Mouse (Mus musculus): ENCODE measurements at regions not wholly inside any gene's neighbourhood (a gene's known extent, or its start where the extent isn't known, plus 50 kb on each side); places are given as distances from the start of the nearest gene placed in this dataset.

DNA sequence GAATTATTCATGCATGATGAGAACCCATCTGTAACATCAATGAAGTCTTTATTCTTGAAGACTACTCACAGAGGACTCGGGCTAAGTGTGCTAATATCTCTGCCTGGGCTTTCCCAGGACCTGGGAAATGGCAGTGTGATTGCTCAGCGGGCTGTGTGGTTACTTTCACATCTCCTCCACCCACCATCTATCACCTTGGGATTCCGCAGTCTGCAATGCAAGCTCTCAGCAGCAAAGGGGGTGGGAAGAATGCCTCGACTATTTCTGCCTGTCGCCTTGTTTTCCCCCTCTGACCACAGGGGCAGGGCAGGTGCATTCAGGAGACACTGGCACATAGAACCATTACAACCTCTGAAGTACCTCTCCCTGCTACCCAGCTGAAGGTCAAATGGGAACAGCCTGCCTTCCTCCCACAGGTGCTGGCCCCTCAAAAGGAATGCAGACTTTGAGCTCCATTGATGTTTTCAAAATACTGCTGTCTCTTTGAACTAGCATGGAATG, 319.9 kb downstream of the Sox4 start:
- H3K36me3 ChIP-seq (ENCODE audit: control insufficient read depth, insufficient read depth, low read length), result no peaks in the 10 kb centered on the region
- no peak overlapping the region for H3K9ac ChIP-seq (ENCODE audit: low read depth, low read length)
- H3K4me1 ChIP-seq (ENCODE audit: control insufficient read depth, insufficient read depth, low read length), result peaks cover 4% of the 10 kb centered on the region; the same call in 1 of the 2 replicates
- H3K79me2 ChIP-seq (ENCODE audit: control insufficient read depth, insufficient read depth, low read length), result no peaks in the 10 kb centered on the region
- no peak for DNase-seq (ENCODE audit: extremely low read depth, low read depth, low spot score)
- H3K27me3 ChIP-seq (ENCODE audit: control insufficient read depth, insufficient read depth, low read length), result no peaks in the 10 kb centered on the region
- H3K27ac ChIP-seq (replicated peaks; ENCODE audit: insufficient read depth, low read depth, low read length), result no peak overlapping the region
- TF ChIP-seq POLR2A (IDR thresholded peaks at IDR 0.05; ENCODE audit: extremely low read depth, insufficient read depth, low read length), result no peak
- no peak for TF ChIP-seq CTCF (IDR thresholded peaks at IDR 0.05; ENCODE audit: low read depth, low read length)
- H3K4me3 ChIP-seq (ENCODE audit: insufficient read depth, low read depth, low read length), result no peak overlapping the region
- WGBS, result 49% methylated on average over 5 of the region's 5 CpGs

DNA sequence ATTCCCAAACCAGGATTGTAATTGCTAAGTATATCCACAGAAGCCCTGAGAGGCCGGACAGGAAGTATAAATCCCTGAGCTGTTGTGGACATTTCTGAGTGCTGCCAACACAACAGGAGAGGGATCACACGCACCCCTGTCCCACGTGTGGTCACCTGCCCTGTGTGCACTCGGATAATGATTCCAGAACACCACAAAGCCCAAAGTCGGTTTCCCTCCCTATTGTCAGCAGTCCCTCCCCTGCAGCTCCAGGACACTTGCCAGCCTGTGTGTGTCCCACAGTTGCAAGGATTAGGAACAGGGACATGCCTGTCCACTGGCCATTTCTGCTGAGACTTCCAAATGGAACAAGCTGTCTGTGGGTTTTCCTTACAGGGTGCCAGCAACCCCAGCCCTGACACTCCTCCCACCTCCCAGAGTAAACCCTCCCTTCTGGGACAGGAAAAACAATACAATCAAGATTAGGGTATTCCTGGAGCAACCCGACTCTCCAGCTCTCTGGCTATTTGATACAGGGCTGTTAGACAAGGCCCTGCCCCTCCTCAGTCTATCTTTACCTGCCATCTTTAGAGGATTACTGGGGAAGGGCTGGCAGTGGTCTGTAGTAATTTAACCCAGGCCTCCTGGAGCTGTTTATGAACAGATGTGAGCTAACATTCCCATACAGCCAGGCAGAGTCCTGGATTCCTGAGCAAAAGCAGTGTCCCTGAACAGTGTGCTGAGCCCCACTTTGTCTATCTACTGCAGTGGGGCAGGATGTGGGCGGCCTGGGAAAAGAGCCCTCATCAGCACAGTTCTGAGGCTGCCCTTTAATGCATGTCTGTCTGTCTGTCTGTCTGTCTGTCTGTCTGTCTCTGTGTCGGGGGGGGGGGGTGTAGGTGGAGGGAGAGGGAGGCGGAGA, 323.8 kb downstream of the Sox4 start:
- H3K4me3 ChIP-seq (ENCODE audit: insufficient read depth, low read depth, low read length), result no peak overlapping the region
- peaks cover 4% of the 10 kb centered on the region; the same call in 1 of the 2 replicates for H3K4me1 ChIP-seq (ENCODE audit: control insufficient read depth, insufficient read depth, low read length)
- TF ChIP-seq CTCF (IDR thresholded peaks at IDR 0.05; ENCODE audit: low read depth, low read length) (no peak), POLR2A (IDR thresholded peaks at IDR 0.05; ENCODE audit: extremely low read depth, insufficient read depth, low read length) (no peak)
- H3K36me3 ChIP-seq (ENCODE audit: control insufficient read depth, insufficient read depth, low read length), result no peaks in the 10 kb centered on the region
- no peaks in the 10 kb centered on the region for H3K27me3 ChIP-seq (ENCODE audit: control insufficient read depth, insufficient read depth, low read length)
- WGBS, result 60% methylated on average over 9 of the region's 9 CpGs
- H3K79me2 ChIP-seq (ENCODE audit: control insufficient read depth, insufficient read depth, low read length), result no peaks in the 10 kb centered on the region
- DNase-seq (ENCODE audit: extremely low read depth, low read depth, low spot score), result no peak
- peak overlapping the region; percentile 12; the same call in 1 of the 2 replicates for H3K27ac ChIP-seq (replicated peaks; ENCODE audit: insufficient read depth, low read depth, low read length)
- no peak overlapping the region for H3K9ac ChIP-seq (ENCODE audit: low read depth, low read length)

DNA sequence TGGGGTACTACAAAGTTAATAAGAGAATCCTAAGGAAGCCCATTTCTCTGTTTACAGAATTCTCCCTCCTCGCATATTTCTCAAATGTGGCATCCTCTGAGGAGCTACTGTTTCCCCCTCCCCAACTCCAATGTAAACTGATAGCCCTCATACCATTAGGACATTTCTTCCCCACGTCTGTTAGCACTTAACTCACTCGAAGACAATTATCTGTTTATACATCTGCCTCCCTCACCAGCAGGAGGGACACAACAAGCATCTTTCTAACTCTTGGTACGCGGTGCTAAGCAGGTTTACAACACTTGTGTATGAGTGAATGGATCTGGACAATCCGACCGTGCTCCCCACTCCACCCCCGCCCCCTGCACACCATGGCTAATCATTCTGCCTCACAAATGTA, 324.8 kb downstream of the Sox4 start:
- H3K27ac ChIP-seq (replicated peaks; ENCODE audit: insufficient read depth, low read depth, low read length), result no peak overlapping the region
- H3K4me1 ChIP-seq (ENCODE audit: control insufficient read depth, insufficient read depth, low read length), result peaks cover 4% of the 10 kb centered on the region; the same call in 1 of the 2 replicates
- TF ChIP-seq CTCF (IDR thresholded peaks at IDR 0.05; ENCODE audit: low read depth, low read length) (no peak), POLR2A (IDR thresholded peaks at IDR 0.05; ENCODE audit: extremely low read depth, insufficient read depth, low read length) (no peak)
- H3K9ac ChIP-seq (ENCODE audit: low read depth, low read length), result no peak overlapping the region
- DNase-seq (ENCODE audit: extremely low read depth, low read depth, low spot score), result no peak
- no peaks in the 10 kb centered on the region for H3K79me2 ChIP-seq (ENCODE audit: control insufficient read depth, insufficient read depth, low read length)
- 90% methylated on average over 8 of the region's 8 CpGs for WGBS
- H3K4me3 ChIP-seq (ENCODE audit: insufficient read depth, low read depth, low read length), result no peak overlapping the region
- no peaks in the 10 kb centered on the region for H3K27me3 ChIP-seq (ENCODE audit: control insufficient read depth, insufficient read depth, low read length)
- H3K36me3 ChIP-seq (ENCODE audit: control insufficient read depth, insufficient read depth, low read length), result no peaks in the 10 kb centered on the region

DNA sequence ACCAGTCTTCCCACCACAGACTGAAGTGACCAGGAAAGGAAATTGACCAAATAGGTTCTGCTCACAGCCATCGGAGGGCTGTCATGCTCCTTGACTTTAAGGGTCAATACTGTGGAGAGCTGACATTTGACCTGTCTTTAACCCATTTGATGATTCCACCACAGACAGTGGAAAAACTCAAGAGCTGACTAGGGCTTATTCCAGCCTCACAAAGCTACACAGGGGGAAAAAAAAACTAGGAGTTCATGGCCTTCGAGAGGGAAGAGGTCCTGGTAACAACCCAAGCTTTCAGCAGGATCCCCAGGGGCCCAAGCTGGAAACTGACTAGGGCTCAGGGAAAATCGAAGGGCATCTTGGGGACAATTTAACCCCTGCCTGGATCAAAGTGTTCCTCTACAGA, 334.6 kb downstream of the Sox4 start:
- no peaks in the 10 kb centered on the region for H3K79me2 ChIP-seq (ENCODE audit: control insufficient read depth, insufficient read depth, low read length)
- no peak overlapping the region for H3K27ac ChIP-seq (replicated peaks; ENCODE audit: insufficient read depth, low read depth, low read length)
- no peaks in the 10 kb centered on the region for H3K4me1 ChIP-seq (ENCODE audit: control insufficient read depth, insufficient read depth, low read length)
- H3K27me3 ChIP-seq (ENCODE audit: control insufficient read depth, insufficient read depth, low read length), result no peaks in the 10 kb centered on the region
- no peaks in the 10 kb centered on the region for H3K36me3 ChIP-seq (ENCODE audit: control insufficient read depth, insufficient read depth, low read length)
- DNase-seq (ENCODE audit: extremely low read depth, low read depth, low spot score), result no peak
- no peak overlapping the region for H3K9ac ChIP-seq (ENCODE audit: low read depth, low read length)
- 63% methylated on average over 3 of the region's 3 CpGs for WGBS
- TF ChIP-seq POLR2A (IDR thresholded peaks at IDR 0.05; ENCODE audit: extremely low read depth, insufficient read depth, low read length), result no peak
- no peak for TF ChIP-seq CTCF (IDR thresholded peaks at IDR 0.05; ENCODE audit: low read depth, low read length)
- no peak overlapping the region for H3K4me3 ChIP-seq (ENCODE audit: insufficient read depth, low read depth, low read length)

DNA sequence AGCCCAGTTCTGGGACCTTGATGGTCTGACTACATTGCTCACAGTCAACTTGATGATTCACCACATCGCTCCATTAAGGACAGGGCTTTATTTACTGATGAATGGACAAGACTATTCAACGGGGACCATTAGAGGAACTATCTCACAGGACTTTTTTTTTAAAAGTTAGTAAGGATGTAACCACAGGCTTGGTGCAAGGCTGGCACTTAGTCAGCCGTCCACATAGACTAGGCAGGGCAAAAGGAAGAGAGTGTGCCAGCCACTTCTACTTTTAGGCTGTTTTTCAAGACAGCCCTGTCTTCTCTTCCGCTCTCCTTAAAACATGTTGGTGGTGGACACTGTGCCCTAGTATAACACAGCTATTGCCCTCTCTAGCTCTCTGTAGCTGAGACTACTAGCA, 336.0 kb downstream of the Sox4 start:
- peak; percentile 9 for DNase-seq (ENCODE audit: extremely low read depth, low read depth, low spot score)
- no peak overlapping the region for H3K27ac ChIP-seq (replicated peaks; ENCODE audit: insufficient read depth, low read depth, low read length)
- TF ChIP-seq POLR2A (IDR thresholded peaks at IDR 0.05; ENCODE audit: extremely low read depth, insufficient read depth, low read length) (no peak), CTCF (IDR thresholded peaks at IDR 0.05; ENCODE audit: low read depth, low read length) (no peak)
- no peaks in the 10 kb centered on the region for H3K4me1 ChIP-seq (ENCODE audit: control insufficient read depth, insufficient read depth, low read length)
- no peaks in the 10 kb centered on the region for H3K36me3 ChIP-seq (ENCODE audit: control insufficient read depth, insufficient read depth, low read length)
- 91% methylated on average over 4 of the region's 4 CpGs for WGBS
- no peaks in the 10 kb centered on the region for H3K79me2 ChIP-seq (ENCODE audit: control insufficient read depth, insufficient read depth, low read length)
- no peak overlapping the region for H3K4me3 ChIP-seq (ENCODE audit: insufficient read depth, low read depth, low read length)
- H3K27me3 ChIP-seq (ENCODE audit: control insufficient read depth, insufficient read depth, low read length), result peaks cover 2% of the 10 kb centered on the region; the same call in 1 of the 2 replicates
- H3K9ac ChIP-seq (ENCODE audit: low read depth, low read length), result no peak overlapping the region
